Mouse (Mus musculus): ENCODE measurements around the gene Cryz. TPM values are rescaled to one million over a fixed set of nuclear protein-coding genes. Genes with fewer than 3 reads are reported as not detected.

The Cryz gene
- 16.6 and 18.5 TPM in 2 replicates for polyA plus RNA-seq (2016; fragmentation: Nextera tagmentation; extraction: Ambion mirVana)

DNA sequence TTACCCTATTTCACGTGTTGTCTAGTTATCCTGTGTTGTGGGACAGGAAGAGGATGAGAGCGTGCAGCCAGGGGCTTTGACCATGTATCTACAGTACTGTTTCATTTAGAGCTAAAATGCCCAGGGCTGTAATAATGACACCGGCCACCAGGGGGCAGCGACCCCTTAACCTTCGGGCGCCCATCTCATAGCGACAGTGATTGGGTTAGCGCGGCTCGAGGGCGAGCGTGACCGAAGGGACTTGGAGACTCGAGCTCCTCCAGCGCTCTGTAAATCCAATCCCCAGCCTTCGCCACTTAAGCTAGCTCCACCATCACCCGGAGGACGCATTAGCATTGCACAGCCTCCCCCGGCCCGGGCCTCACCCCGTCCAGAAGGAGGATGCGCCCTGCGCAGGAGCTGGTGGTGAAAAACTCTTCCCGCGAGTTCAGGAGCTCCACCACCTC lies at the start of gene Cryz:
Cryz (plus strand) TSS at position 224 of the 446 bp plus-strand sequence.
- H3K36me3 ChIP-seq = peaks cover 27% of the 10 kb centered on the region
- no peaks in the 10 kb centered on the region for H3K9me3 ChIP-seq (replicated peaks)
- peak within 1 kb of the TSS; percentile 70 for H3K9ac ChIP-seq
- peak; percentile 91 for ATAC-seq (ENCODE audit: low FRiP score)
- H3K4me1 ChIP-seq = peaks cover 9% of the 10 kb centered on the region
- H3K27ac ChIP-seq = peak within 1 kb of the TSS; percentile 93
- peak within 1 kb of the TSS; percentile 64 for H3K4me3 ChIP-seq
- H3K27me3 ChIP-seq = no peaks in the 10 kb centered on the region
- WGBS = under 1% methylated on average over 25 of the region's 25 CpGs
- peak within 1 kb of the TSS; percentile 66 for H3K4me2 ChIP-seq (replicated peaks)

DNA sequence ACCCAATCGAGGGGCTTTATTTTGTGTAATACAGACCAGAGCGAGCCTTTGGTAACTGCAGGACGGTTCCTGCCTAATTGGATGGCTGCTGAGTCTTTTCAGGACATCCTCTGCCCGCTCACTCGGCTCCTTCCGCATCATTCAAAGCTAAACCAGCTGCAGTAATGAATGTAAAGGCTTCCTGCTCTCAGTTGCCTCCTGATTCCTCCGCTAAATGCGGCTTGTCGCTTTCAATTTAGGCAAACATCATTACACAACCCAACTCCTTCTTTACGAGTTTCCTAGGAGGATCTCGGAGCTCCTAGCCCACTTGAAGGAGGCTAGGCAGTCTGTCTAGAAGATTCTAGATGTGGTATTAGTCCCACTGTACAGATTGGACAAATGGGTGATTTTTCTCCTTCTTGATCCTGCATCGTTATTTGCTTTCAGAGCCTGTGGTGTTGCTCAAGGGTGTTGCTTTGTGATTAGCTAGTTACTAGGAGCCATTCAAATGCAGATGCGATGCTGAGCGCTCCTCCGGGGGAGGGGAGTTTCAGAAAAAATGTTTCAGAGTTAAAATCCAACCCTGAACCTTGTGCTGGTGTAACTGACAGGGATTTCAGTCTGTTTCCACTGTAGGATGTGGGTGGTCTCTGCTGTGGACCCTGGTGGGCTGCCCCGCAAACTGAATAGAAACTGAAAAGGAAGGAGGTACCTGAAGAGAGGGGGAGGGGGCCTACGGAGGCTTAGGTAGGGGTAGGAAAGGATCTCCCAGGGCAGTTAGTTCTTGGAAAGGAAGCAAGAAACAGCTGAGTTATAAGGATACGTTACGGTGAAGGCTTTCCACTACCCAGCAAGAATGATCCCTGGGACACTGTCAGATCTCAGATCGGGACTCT lies 48.7 kb upstream of the Cryz start:
- no peak for ATAC-seq (ENCODE audit: low FRiP score)
- WGBS = 4% methylated on average over 20 of the region's 20 CpGs
- H3K4me2 ChIP-seq (replicated peaks) = peak overlapping the region; percentile 32
- H3K4me1 ChIP-seq = peaks cover 25% of the 10 kb centered on the region
- peaks cover 8% of the 10 kb centered on the region; the same call in 1 of the 2 replicates for H3K27me3 ChIP-seq
- no peaks in the 10 kb centered on the region for H3K36me3 ChIP-seq
- no peak overlapping the region for H3K27ac ChIP-seq
- H3K4me3 ChIP-seq = no peak overlapping the region
- no peak overlapping the region for H3K9ac ChIP-seq
- H3K9me3 ChIP-seq (replicated peaks) = no peaks in the 10 kb centered on the region

DNA sequence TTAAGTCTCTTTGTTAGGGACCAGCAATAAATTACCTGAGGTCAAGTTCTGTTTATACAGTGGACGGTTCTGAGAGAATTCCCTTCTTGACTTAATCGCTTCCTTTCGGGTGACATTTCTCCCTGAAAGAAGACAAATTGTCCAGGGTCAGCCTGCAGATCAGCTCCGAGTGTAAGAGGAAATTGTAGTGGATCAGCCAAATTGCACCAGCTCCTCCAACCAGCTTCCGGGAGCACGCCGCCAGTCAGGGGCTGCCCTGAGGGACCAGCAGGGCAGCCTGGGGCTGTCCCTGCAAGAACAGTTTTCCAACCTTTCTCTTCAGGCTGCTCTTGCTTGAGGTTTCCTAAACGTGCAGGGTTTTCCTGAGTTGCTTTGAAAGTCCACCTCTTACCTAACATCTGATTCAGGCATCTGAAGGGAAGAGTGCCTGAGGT lies 47.6 kb upstream of the Cryz start:
- Histone ChIP-seq H3K4me1 (peaks cover 25% of the 10 kb centered on the region), H3K4me3 (no peak overlapping the region), H3K9ac (no peak overlapping the region), H3K27me3 (peaks cover 8% of the 10 kb centered on the region; the same call in 1 of the 2 replicates), H3K36me3 (no peaks in the 10 kb centered on the region), H3K9me3 (replicated peaks) (no peaks in the 10 kb centered on the region), H3K27ac (no peak overlapping the region), H3K4me2 (replicated peaks) (peak overlapping the region; percentile 8; the same call in 1 of the 2 replicates)
- 16% methylated on average over 8 of the region's 8 CpGs for WGBS
- no peak for ATAC-seq (ENCODE audit: low FRiP score)

DNA sequence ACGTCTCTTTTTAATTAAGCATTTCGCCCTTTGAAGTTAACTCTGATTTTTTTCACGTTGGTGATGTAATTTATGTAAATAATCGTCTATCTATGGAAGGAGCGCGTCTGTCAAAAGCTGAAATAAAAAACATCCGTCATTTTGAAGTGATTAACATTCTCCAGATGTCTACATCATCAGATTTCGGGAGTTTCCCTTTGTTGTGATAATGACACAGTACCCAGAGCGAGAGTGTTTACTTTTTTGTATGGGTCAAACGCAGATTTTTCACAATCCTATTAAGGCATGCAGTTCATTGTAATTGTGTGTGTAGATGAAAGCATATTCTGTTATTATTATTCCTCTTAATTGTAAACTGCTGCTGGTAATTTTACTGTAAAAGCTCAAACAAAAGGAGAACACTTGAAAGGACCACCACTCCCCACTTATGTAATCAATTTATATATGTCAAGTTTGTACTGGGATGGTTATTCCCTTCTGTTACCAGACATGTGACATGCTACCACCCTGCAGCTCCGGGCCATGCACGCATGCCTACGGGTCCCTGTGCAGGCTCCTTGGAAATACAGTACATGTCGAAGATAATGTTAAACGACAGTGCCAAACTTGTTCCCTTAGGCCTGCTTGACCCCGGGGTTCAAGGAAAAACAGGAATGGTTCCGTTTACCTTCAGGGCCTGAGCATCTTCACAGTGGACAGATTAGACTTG lies 46.0 kb upstream of the Cryz start:
- no peak overlapping the region for H3K4me2 ChIP-seq (replicated peaks)

DNA sequence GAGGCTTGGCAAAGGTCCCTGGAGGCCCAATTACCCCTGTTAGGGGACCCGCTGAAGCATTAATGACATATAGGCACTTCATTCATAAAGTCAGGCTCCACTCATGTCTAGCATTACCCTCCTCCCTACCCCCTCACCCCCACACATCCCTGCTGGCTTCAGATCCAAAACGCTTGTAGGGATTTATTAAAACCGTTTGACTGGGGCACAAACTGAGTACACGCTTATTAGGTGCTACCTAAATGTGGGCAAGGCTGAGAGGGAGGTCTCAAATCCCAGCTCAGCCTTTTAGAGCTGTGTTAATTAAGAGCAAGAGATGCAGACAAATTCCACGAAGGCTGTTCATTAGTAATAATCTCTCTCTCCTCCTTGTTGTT lies 45.5 kb upstream of the Cryz start:
- Histone ChIP-seq H3K4me2 (replicated peaks) (no peak overlapping the region), H3K4me1 (peaks cover 25% of the 10 kb centered on the region), H3K27me3 (peaks cover 8% of the 10 kb centered on the region; the same call in 1 of the 2 replicates), H3K36me3 (no peaks in the 10 kb centered on the region), H3K9me3 (replicated peaks) (no peaks in the 10 kb centered on the region), H3K9ac (no peak overlapping the region), H3K4me3 (no peak overlapping the region), H3K27ac (no peak overlapping the region)
- 37% methylated on average over 5 of the region's 5 CpGs for WGBS
- peak; percentile 70 for ATAC-seq (ENCODE audit: low FRiP score)

More for the DNA sequence above, 46.0 kb upstream of the Cryz start:
- peak; percentile 74 for ATAC-seq (ENCODE audit: low FRiP score)
- Histone ChIP-seq H3K9ac (no peak overlapping the region), H3K4me1 (peaks cover 25% of the 10 kb centered on the region), H3K4me3 (no peak overlapping the region), H3K27ac (no peak overlapping the region), H3K27me3 (peaks cover 8% of the 10 kb centered on the region; the same call in 1 of the 2 replicates), H3K36me3 (no peaks in the 10 kb centered on the region), H3K9me3 (replicated peaks) (no peaks in the 10 kb centered on the region)
- WGBS = 27% methylated on average over 17 of the region's 17 CpGs

DNA sequence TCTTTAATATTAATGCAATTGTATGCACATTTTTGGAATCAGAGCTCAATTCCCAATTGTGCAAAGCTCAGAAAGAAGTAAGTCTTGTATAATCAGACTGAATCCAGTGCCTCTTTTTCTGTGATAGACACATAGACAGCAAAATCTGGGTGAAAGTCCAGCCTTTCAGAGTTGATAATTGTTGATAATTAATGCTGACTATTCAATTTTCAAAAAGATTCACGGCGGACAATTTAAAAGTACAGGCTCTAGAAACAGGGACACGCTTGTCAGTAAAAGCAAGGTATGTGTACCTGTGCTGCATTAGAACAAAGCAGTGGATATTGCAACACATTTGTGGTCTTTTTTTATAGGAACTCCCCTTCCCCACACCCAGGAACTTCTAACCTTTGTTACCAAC lies 34.3 kb upstream of the Cryz start:
- 95% methylated on average over 3 of the region's 3 CpGs for WGBS
- no peaks in the 10 kb centered on the region for H3K36me3 ChIP-seq
- 0 out of 2 replicates have a peak, but pooled peaks cover 2% of the 10 kb centered on the region for H3K4me1 ChIP-seq
- no peak overlapping the region for H3K4me3 ChIP-seq
- no peaks in the 10 kb centered on the region for H3K9me3 ChIP-seq (replicated peaks)
- no peak for ATAC-seq (ENCODE audit: low FRiP score)
- no peak overlapping the region for H3K4me2 ChIP-seq (replicated peaks)
- H3K27ac ChIP-seq = no peak overlapping the region
- no peak overlapping the region for H3K9ac ChIP-seq
- no peaks in the 10 kb centered on the region for H3K27me3 ChIP-seq

DNA sequence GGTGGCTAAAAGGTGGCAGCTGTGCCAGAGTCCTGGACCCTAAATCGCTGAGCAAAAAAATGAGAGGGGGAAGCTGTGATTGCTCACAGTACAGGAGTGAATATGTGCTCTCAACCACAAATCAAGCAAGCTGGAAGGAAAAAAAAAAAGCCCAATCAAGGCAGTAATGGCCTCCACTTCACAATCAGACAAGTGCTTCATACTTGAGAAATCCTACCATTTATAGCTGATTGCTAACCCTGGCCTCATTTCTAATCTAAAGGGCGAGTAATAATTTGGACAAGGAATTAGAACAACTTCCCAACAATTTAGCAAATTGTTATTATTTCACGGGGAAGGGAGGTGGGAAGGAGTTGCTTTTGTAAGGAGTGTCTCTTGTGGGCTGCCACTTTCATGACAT lies 31.1 kb upstream of the Cryz start:
- 0 out of 2 replicates have a peak, but pooled peaks cover 5% of the 10 kb centered on the region for H3K4me1 ChIP-seq
- H3K4me2 ChIP-seq (replicated peaks) = no peak overlapping the region
- no peak overlapping the region for H3K4me3 ChIP-seq
- no peaks in the 10 kb centered on the region for H3K36me3 ChIP-seq
- H3K27ac ChIP-seq = no peak overlapping the region
- no peaks in the 10 kb centered on the region for H3K27me3 ChIP-seq
- no peak for ATAC-seq (ENCODE audit: low FRiP score)
- H3K9ac ChIP-seq = no peak overlapping the region
- 77% methylated on average over 3 of the region's 3 CpGs for WGBS
- H3K9me3 ChIP-seq (replicated peaks) = no peaks in the 10 kb centered on the region

DNA sequence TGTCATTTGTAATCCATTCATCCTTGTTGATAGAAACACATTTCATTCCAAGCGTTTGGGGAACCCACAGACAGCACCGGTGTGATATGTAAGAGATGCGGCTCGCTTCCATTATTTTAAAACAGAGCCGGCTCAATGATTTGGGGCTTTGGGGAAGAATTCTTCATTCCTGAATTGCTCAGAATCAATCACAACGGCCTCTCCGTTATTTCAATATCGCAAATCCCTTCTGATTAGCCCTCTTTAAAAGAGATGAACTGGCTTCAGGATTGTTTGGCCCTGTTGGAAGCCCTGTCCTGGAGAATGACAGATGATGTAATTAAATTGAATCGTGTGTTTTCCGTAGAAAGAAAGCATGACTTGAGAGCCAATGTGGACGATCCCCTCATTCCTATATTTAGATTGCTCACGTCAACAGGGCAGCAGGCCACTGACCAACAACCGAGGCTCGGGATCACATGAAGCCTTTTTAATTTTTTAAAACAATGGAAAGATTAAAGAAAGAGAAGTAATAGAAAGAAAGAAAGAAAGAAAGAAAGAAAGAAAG lies 26.4 kb upstream of the Cryz start:
- 32% methylated on average over 14 of the region's 14 CpGs for WGBS
- Histone ChIP-seq H3K9ac (no peak overlapping the region), H3K9me3 (replicated peaks) (no peaks in the 10 kb centered on the region), H3K4me2 (replicated peaks) (peak overlapping the region; percentile 3; the same call in 1 of the 2 replicates), H3K27ac (no peak overlapping the region), H3K4me1 (peaks cover 13% of the 10 kb centered on the region), H3K27me3 (no peaks in the 10 kb centered on the region), H3K36me3 (no peaks in the 10 kb centered on the region), H3K4me3 (no peak overlapping the region)
- ATAC-seq (ENCODE audit: low FRiP score) = no peak

DNA sequence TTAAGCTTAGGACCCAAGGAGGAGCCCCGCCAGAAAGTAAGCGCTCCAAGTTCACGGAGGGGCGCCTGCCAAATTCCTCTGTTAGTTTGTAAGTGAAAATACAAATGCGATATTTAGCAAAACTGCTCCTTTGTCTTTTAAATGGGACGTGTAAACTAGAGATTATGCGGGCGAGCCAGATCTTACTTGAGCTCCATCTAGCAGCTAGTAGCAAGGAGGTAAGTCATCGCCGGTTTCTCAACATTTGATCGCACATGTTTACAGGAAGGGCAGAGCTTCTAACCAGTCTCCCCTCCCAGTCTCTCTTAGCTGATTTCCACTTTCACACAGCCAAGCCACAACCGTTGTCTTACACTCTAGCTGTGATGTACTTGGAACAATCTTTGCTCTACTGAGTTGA lies 25.7 kb upstream of the Cryz start:
- no peak overlapping the region for H3K4me3 ChIP-seq
- no peak overlapping the region for H3K27ac ChIP-seq
- no peak for ATAC-seq (ENCODE audit: low FRiP score)
- H3K4me1 ChIP-seq = peaks cover 13% of the 10 kb centered on the region
- peak overlapping the region; percentile 46 for H3K4me2 ChIP-seq (replicated peaks)
- no peaks in the 10 kb centered on the region for H3K27me3 ChIP-seq
- H3K9me3 ChIP-seq (replicated peaks) = no peaks in the 10 kb centered on the region
- no peaks in the 10 kb centered on the region for H3K36me3 ChIP-seq
- 0 out of 2 replicates have a peak overlapping the region, but pooled peaks have one; percentile 8 for H3K9ac ChIP-seq
- WGBS = 7% methylated on average over 12 of the region's 12 CpGs

DNA sequence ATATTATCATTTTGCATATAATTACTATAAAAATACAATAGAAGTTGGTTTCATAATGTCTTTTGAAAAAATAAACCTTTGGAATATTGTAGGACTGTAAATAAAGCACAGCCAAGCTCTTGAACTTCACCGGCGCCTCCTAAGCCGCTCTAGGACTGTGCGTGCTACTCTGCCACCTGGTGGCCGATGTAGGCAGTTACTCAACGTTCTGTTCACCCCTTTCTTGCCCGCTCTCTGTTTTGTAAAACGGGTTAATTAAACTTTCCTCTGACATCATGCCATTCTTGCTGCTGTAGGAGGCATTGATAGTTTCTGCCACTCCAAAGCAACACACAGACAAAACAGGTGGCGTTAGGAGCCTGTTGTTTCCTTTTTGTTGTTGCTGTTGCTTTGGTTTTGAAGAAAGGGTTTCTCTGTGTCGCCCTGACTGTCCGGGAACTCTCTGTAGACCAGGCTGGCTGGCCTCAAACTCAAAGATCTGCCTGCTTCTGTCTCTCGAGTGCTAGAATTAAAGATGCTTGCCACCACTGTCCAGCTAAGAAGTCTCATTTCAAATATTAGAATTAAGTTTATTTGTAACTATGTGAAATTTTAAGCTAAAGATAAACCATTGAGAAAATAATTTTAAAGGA lies 24.1 kb upstream of the Cryz start:
- H3K9ac ChIP-seq = no peak overlapping the region
- no peaks in the 10 kb centered on the region for H3K36me3 ChIP-seq
- peak; percentile 89 for ATAC-seq (ENCODE audit: low FRiP score)
- H3K4me1 ChIP-seq = peaks cover 13% of the 10 kb centered on the region
- peak overlapping the region; percentile 19; the same call in 1 of the 2 replicates for H3K4me2 ChIP-seq (replicated peaks)
- H3K4me3 ChIP-seq = no peak overlapping the region
- 12% methylated on average over 12 of the region's 12 CpGs for WGBS
- H3K27ac ChIP-seq = no peak overlapping the region
- no peaks in the 10 kb centered on the region for H3K27me3 ChIP-seq
- no peaks in the 10 kb centered on the region for H3K9me3 ChIP-seq (replicated peaks)

DNA sequence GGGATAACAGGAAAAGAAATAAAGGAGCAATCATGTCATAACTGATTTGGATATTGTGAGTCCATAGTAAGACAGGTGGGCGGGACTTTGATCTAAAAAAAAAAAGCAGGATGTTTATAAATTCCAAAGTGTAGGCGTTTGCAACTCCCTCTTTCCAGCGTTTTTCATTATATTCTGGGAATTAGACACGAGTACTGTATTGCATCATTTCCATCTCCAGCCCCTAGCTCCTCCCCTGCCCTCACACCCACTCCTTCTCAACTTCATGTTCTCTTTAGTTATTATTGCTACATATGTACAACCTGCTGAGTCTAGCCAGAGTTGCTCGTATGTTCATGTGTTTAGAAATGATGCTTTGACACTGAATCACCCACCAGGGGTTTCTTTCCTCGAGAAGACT lies 22.8 kb upstream of the Cryz start:
- Histone ChIP-seq H3K36me3 (peaks cover 4% of the 10 kb centered on the region; the same call in 1 of the 2 replicates), H3K4me2 (replicated peaks) (no peak overlapping the region)
- 76% methylated on average over 6 of the region's 6 CpGs for WGBS

More for the DNA sequence above, 22.8 kb upstream of the Cryz start:
- H3K4me3 ChIP-seq = no peak overlapping the region
- no peak for ATAC-seq (ENCODE audit: low FRiP score)
- no peaks in the 10 kb centered on the region for H3K27me3 ChIP-seq
- no peak overlapping the region for H3K9ac ChIP-seq
- no peak overlapping the region for H3K27ac ChIP-seq
- no peaks in the 10 kb centered on the region for H3K9me3 ChIP-seq (replicated peaks)
- peaks cover 13% of the 10 kb centered on the region for H3K4me1 ChIP-seq

All from hindbrain, embryonic 12.5 days (tissue).